Mouse (Mus musculus): Measurements from ENCODE around the gene Nin. TPM values are rescaled to one million over a fixed set of nuclear protein-coding genes. Genes with fewer than 3 reads are reported as not detected.

Nin gene
- polyA plus RNA-seq, 1 experiment: 5.0 TPM

GRCm38 (mm10) chr12:70082935-70083532 is 30.5 kb downstream of the Nin start:
- Histone ChIP-seq H3ac (ENCODE audit: control insufficient read depth, insufficient read length) (no peak overlapping the region), H3K27me3 (ENCODE audit: control insufficient read depth, insufficient read depth, insufficient read length) (no peaks in the 10 kb centered on the region), H3K4me2 (ENCODE audit: low read depth) (no peak overlapping the region), H3K36me3 (ENCODE audit: control insufficient read depth, insufficient read depth) (no peaks in the 10 kb centered on the region), H3K79me2 (ENCODE audit: control insufficient read depth, insufficient read depth) (no peaks in the 10 kb centered on the region), H3K4me3 (no peak overlapping the region)
- TF ChIP-seq CEBPB (IDR thresholded peaks at IDR 0.05; ENCODE audit: insufficient read depth, poor library complexity, severe bottlenecking): no peak
- no peak for TF ChIP-seq SRF (IDR thresholded peaks at IDR 0.05; ENCODE audit: control insufficient read depth, insufficient read length, low read depth)
- no peak for TF ChIP-seq MAX (IDR thresholded peaks at IDR 0.05; ENCODE audit: low read depth)
- TF ChIP-seq TCF3 (IDR thresholded peaks at IDR 0.05; ENCODE audit: insufficient read length, low read depth): no peak
- no peak for TF ChIP-seq MYOG (IDR thresholded peaks at IDR 0.05; ENCODE audit: control insufficient read depth in 1 of 3, insufficient read depth in 1 of 3, insufficient read length in 2 of 3, low read depth in 2 of 3)
- no peak for TF ChIP-seq POLR2AphosphoS2 (IDR thresholded peaks at IDR 0.05; ENCODE audit: insufficient read length, low read depth)
- TF ChIP-seq TCF12 (IDR thresholded peaks at IDR 0.05; ENCODE audit: insufficient read depth, poor library complexity, severe bottlenecking): no peak

GRCm38 (mm10) chr12:70082485-70082884 is 31.0 kb downstream of the Nin start:
- TF ChIP-seq MAX (IDR thresholded peaks at IDR 0.05; ENCODE audit: low read depth) (no peak), E2F4 (IDR thresholded peaks at IDR 0.05; ENCODE audit: insufficient read depth) (no peak), REST (IDR thresholded peaks at IDR 0.05; ENCODE audit: insufficient read depth, insufficient read length) (no peak), USF1 (IDR thresholded peaks at IDR 0.05; ENCODE audit: low read depth) (no peak), POLR2A (IDR thresholded peaks at IDR 0.05; ENCODE audit: insufficient read length, low read depth) (no peak), CEBPB (IDR thresholded peaks at IDR 0.05; ENCODE audit: insufficient read depth, poor library complexity, severe bottlenecking) (no peak), TCF12 (IDR thresholded peaks at IDR 0.05; ENCODE audit: insufficient read depth, poor library complexity, severe bottlenecking) (no peak), POLR2AphosphoS2 (IDR thresholded peaks at IDR 0.05; ENCODE audit: insufficient read length, low read depth) (no peak), MYOD1 (IDR thresholded peaks at IDR 0.05; ENCODE audit: control insufficient read depth in 1 of 3, insufficient read length in 2 of 3, low read depth in 2 of 3) (no peak), SRF (IDR thresholded peaks at IDR 0.05; ENCODE audit: control insufficient read depth, insufficient read length, low read depth) (no peak), MYOG (IDR thresholded peaks at IDR 0.05; ENCODE audit: control insufficient read depth in 1 of 3, insufficient read depth in 1 of 3, insufficient read length in 2 of 3, low read depth in 2 of 3) (no peak), TCF3 (IDR thresholded peaks at IDR 0.05; ENCODE audit: insufficient read length, low read depth) (no peak)

GRCm38 (mm10) chr12:70078471-70079025 is 35.0 kb downstream of the Nin start:
- Histone ChIP-seq H3K27me3 (ENCODE audit: control insufficient read depth, insufficient read depth, insufficient read length) (no peaks in the 10 kb centered on the region), H3K4me2 (ENCODE audit: low read depth) (no peak overlapping the region), H3K36me3 (ENCODE audit: control insufficient read depth, insufficient read depth) (no peaks in the 10 kb centered on the region), H3ac (ENCODE audit: control insufficient read depth, insufficient read length) (no peak overlapping the region), H3K79me2 (ENCODE audit: control insufficient read depth, insufficient read depth) (no peaks in the 10 kb centered on the region), H3K4me3 (no peak overlapping the region)
- TF ChIP-seq E2F4 (IDR thresholded peaks at IDR 0.05; ENCODE audit: insufficient read depth) (no peak), MAX (IDR thresholded peaks at IDR 0.05; ENCODE audit: low read depth) (no peak), POLR2A (IDR thresholded peaks at IDR 0.05; ENCODE audit: insufficient read length, low read depth) (no peak), TCF3 (IDR thresholded peaks at IDR 0.05; ENCODE audit: insufficient read length, low read depth) (no peak), POLR2AphosphoS2 (IDR thresholded peaks at IDR 0.05; ENCODE audit: insufficient read length, low read depth) (no peak), REST (IDR thresholded peaks at IDR 0.05; ENCODE audit: insufficient read depth, insufficient read length) (no peak), SRF (IDR thresholded peaks at IDR 0.05; ENCODE audit: control insufficient read depth, insufficient read length, low read depth) (no peak)

More at GRCm38 (mm10) chr12:70082485-70082884, 31.0 kb downstream of the Nin start:
- Histone ChIP-seq H3K36me3 (ENCODE audit: control insufficient read depth, insufficient read depth) (no peaks in the 10 kb centered on the region), H3ac (ENCODE audit: control insufficient read depth, insufficient read length) (no peak overlapping the region), H3K27me3 (ENCODE audit: control insufficient read depth, insufficient read depth, insufficient read length) (no peaks in the 10 kb centered on the region), H3K4me3 (no peak overlapping the region), H3K4me2 (ENCODE audit: low read depth) (no peak overlapping the region), H3K79me2 (ENCODE audit: control insufficient read depth, insufficient read depth) (no peaks in the 10 kb centered on the region)

- Histone ChIP-seq H3ac (ENCODE audit: control insufficient read depth, insufficient read length) (no peak overlapping the region), H3K27me3 (ENCODE audit: control insufficient read depth, insufficient read depth, insufficient read length) (no peaks in the 10 kb centered on the region), H3K36me3 (ENCODE audit: control insufficient read depth, insufficient read depth) (no peaks in the 10 kb centered on the region), H3K4me3 (no peak overlapping the region), H3K4me2 (ENCODE audit: low read depth) (no peak overlapping the region), H3K79me2 (ENCODE audit: control insufficient read depth, insufficient read depth) (no peaks in the 10 kb centered on the region)
- TF ChIP-seq POLR2A (IDR thresholded peaks at IDR 0.05; ENCODE audit: insufficient read length, low read depth): no peak
- no peak for TF ChIP-seq SRF (IDR thresholded peaks at IDR 0.05; ENCODE audit: control insufficient read depth, insufficient read length, low read depth)
- TF ChIP-seq MAX (IDR thresholded peaks at IDR 0.05; ENCODE audit: low read depth): no peak
- no peak for TF ChIP-seq E2F4 (IDR thresholded peaks at IDR 0.05; ENCODE audit: insufficient read depth)
- no peak for TF ChIP-seq TCF12 (IDR thresholded peaks at IDR 0.05; ENCODE audit: insufficient read depth, poor library complexity, severe bottlenecking)
- TF ChIP-seq TCF3 (IDR thresholded peaks at IDR 0.05; ENCODE audit: insufficient read length, low read depth): no peak
- TF ChIP-seq USF1 (IDR thresholded peaks at IDR 0.05; ENCODE audit: low read depth): no peak
- no peak for TF ChIP-seq REST (IDR thresholded peaks at IDR 0.05; ENCODE audit: insufficient read depth, insufficient read length)
- no peak for TF ChIP-seq MYOG (IDR thresholded peaks at IDR 0.05; ENCODE audit: control insufficient read depth in 1 of 3, insufficient read depth in 1 of 3, insufficient read length in 2 of 3, low read depth in 2 of 3)
- TF ChIP-seq POLR2AphosphoS2 (IDR thresholded peaks at IDR 0.05; ENCODE audit: insufficient read length, low read depth): no peak
- no peak for TF ChIP-seq MYOD1 (IDR thresholded peaks at IDR 0.05; ENCODE audit: control insufficient read depth in 1 of 3, insufficient read length in 2 of 3, low read depth in 2 of 3)
- TF ChIP-seq CEBPB (IDR thresholded peaks at IDR 0.05; ENCODE audit: insufficient read depth, poor library complexity, severe bottlenecking): no peak
These were observed 37.0 kb downstream of the Nin start for GRCm38 (mm10) chr12:70076493-70076892.
